Mouse (Mus musculus): ENCODE results near the gene Zfp800. TPM values are rescaled to one million over a fixed set of nuclear protein-coding genes. Genes with fewer than 3 reads are reported as not detected.

Gene Zfp800
- polyA plus RNA-seq, 1 experiment from 2014 or later, result 17.7 TPM

DNA sequence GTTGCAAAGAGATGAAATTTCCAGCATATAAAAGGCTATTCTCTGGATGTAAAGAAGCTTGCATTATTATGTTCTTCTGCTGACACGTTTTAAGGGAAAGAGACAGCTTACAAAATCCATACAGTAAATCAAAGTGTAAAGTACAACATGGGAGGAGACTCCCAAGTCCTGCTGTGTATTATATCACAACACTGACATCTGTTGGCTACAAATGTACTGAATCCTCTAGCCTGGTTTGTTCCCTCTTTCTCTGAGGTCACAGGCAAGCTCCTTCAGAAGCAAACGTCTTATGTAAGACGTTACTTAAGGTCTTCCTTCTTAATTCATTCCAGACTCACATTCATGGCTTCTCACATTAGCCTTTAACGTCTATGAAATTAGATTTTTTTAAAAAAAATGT, 15.8 kb downstream of the Zfp800 start:
- WGBS (ENCODE audit: insufficient replicate concordance), result 63% methylated on average over 4 of the region's 4 CpGs
- Histone ChIP-seq H3K9me3 (replicated peaks; ENCODE audit: control insufficient read depth, low read length) (no peaks in the 10 kb centered on the region), H3K36me3 (ENCODE audit: control insufficient read depth, insufficient read depth, low read length) (no peaks in the 10 kb centered on the region), H3K4me1 (ENCODE audit: control insufficient read depth, insufficient read depth, low read length) (no peaks in the 10 kb centered on the region), H3K27ac (ENCODE audit: low read depth, low read length) (no peak overlapping the region), H3K4me3 (ENCODE audit: low read depth, low read length) (no peak overlapping the region), H3K27me3 (ENCODE audit: control insufficient read depth, insufficient read depth, low read length) (no peaks in the 10 kb centered on the region), H3K4me2 (no peak overlapping the region), H3K9ac (ENCODE audit: low read depth, low read length) (no peak overlapping the region)
- ATAC-seq (replicated peaks; ENCODE audit: insufficient number of reproducible peaks, low FRiP score, low TSS enrichment), result no peak

DNA sequence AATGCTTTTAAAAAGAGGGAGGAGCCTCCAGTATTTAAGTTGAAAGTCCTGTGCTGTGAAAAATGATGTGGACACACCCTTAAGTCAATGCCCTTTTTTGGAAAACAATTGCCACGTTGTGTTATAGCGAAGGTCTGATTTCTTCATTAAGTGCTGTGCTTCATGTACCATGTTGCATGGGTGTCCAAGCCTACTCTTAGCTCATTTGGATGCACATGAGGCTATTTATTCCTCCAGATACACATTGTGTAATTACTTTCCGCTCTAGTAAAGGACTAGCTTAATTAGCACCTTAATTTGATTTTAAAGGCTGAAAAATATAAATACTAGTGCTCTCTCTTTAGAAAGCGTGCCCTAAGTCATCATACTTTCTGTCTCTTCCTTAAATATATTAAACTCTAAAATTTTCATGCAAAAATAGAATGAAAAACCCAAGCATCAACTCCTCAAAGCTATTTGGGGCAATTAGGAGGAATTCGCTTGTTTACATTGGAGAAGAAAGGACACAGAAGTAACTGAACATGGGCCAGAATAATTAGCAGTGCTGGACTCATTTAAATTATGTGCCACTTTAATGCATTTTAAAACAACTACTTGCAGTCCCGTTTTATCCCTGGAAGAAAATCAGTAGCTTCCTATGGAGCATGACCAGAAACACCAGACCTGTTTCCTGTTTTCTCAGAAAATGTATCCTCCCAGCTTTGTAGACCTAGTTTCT, 27.7 kb downstream of the Zfp800 start:
- no peak overlapping the region for H3K4me2 ChIP-seq
- H3K9ac ChIP-seq (ENCODE audit: low read depth, low read length), result no peak overlapping the region
- no peak for ATAC-seq (replicated peaks; ENCODE audit: insufficient number of reproducible peaks, low FRiP score, low TSS enrichment)
- H3K4me1 ChIP-seq (ENCODE audit: control insufficient read depth, insufficient read depth, low read length), result no peaks in the 10 kb centered on the region
- no peak overlapping the region for H3K4me3 ChIP-seq (ENCODE audit: low read depth, low read length)
- H3K36me3 ChIP-seq (ENCODE audit: control insufficient read depth, insufficient read depth, low read length), result no peaks in the 10 kb centered on the region
- no peaks in the 10 kb centered on the region for H3K27me3 ChIP-seq (ENCODE audit: control insufficient read depth, insufficient read depth, low read length)
- 78% methylated on average over 6 of the region's 6 CpGs for WGBS (ENCODE audit: insufficient replicate concordance)
- H3K27ac ChIP-seq (ENCODE audit: low read depth, low read length), result no peak overlapping the region
- no peaks in the 10 kb centered on the region for H3K9me3 ChIP-seq (replicated peaks; ENCODE audit: control insufficient read depth, low read length)

DNA sequence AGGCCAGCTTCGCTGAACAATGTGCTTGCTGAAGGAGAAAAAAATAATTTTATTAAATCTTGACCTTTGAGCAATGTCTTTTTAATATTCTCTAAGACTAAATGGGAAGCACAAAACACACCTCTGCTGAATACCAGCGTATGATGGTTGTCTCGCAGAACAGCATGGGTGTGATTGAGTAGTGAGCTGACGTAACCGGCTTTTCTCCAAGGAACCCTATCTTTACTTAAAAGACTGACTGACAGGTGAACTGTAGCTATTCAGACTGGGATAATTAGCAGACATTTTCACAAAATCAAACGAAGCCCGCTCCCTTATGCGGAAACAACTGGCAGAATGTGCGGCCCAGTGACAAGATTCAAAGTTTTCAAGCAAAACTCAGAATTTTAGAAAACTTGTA, 30.2 kb downstream of the Zfp800 start:
- no peaks in the 10 kb centered on the region for H3K4me1 ChIP-seq (ENCODE audit: control insufficient read depth, insufficient read depth, low read length)
- ATAC-seq (replicated peaks; ENCODE audit: insufficient number of reproducible peaks, low FRiP score, low TSS enrichment), result no peak
- 87% methylated on average over 9 of the region's 9 CpGs for WGBS (ENCODE audit: insufficient replicate concordance)

DNA sequence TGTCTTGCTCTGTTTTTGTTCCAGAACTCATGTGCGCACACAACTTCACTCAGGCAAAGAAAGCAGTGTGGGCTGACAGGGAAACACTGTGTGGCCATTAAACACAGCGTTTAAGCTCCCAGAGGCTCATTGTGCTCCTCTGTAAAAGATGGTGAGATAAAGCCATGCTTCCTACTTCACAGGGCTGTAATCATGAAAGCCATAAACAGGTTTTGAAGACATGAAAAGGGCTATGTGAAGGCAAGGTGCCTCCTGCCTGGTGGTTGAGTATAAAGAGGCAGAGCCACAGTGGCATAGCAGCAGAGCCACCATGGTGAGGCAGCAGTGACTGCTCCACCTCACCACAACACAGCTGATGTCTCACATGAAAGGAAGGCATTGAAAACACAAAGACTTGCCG, 46.7 kb downstream of the Zfp800 start:
- Histone ChIP-seq H3K9me3 (replicated peaks; ENCODE audit: control insufficient read depth, low read length) (no peaks in the 10 kb centered on the region), H3K4me1 (ENCODE audit: control insufficient read depth, insufficient read depth, low read length) (no peaks in the 10 kb centered on the region), H3K36me3 (ENCODE audit: control insufficient read depth, insufficient read depth, low read length) (no peaks in the 10 kb centered on the region), H3K27ac (ENCODE audit: low read depth, low read length) (no peak overlapping the region), H3K27me3 (ENCODE audit: control insufficient read depth, insufficient read depth, low read length) (no peaks in the 10 kb centered on the region), H3K4me2 (no peak overlapping the region), H3K4me3 (ENCODE audit: low read depth, low read length) (no peak overlapping the region), H3K9ac (ENCODE audit: low read depth, low read length) (no peak overlapping the region)
- ATAC-seq (replicated peaks; ENCODE audit: insufficient number of reproducible peaks, low FRiP score, low TSS enrichment), result no peak
- WGBS (ENCODE audit: insufficient replicate concordance), result 85% methylated on average over 3 of the region's 3 CpGs

More for the DNA sequence above, 30.2 kb downstream of the Zfp800 start:
- H3K27ac ChIP-seq (ENCODE audit: low read depth, low read length), result no peak overlapping the region
- no peaks in the 10 kb centered on the region for H3K27me3 ChIP-seq (ENCODE audit: control insufficient read depth, insufficient read depth, low read length)
- no peak overlapping the region for H3K9ac ChIP-seq (ENCODE audit: low read depth, low read length)
- H3K4me2 ChIP-seq, result no peak overlapping the region
- H3K9me3 ChIP-seq (replicated peaks; ENCODE audit: control insufficient read depth, low read length), result no peaks in the 10 kb centered on the region
- no peak overlapping the region for H3K4me3 ChIP-seq (ENCODE audit: low read depth, low read length)
- H3K36me3 ChIP-seq (ENCODE audit: control insufficient read depth, insufficient read depth, low read length), result no peaks in the 10 kb centered on the region

DNA sequence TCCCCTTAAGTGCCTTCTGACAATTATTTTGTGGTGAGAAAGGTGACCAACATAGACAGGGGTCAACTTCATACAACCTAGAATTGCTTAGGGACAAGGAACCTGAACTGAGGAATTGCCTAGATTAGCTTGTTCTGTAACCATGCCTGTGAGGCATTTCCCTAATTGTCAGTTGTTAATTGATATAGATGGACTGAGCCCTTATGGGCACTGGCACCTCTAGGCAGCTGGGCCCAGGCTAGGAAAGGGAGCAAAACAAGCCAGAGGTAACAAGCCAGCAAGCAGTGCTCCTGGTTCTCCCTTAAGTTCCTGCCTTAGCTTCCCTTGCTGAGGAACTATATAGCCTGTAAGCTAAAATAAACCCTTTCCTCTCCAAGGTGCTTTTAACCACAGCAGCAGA, 52.1 kb downstream of the Zfp800 start:
- Histone ChIP-seq H3K9me3 (replicated peaks; ENCODE audit: control insufficient read depth, low read length) (no peaks in the 10 kb centered on the region), H3K4me3 (ENCODE audit: low read depth, low read length) (no peak overlapping the region), H3K27me3 (ENCODE audit: control insufficient read depth, insufficient read depth, low read length) (no peaks in the 10 kb centered on the region), H3K9ac (ENCODE audit: low read depth, low read length) (no peak overlapping the region), H3K4me1 (ENCODE audit: control insufficient read depth, insufficient read depth, low read length) (no peaks in the 10 kb centered on the region), H3K27ac (ENCODE audit: low read depth, low read length) (no peak overlapping the region), H3K4me2 (no peak overlapping the region), H3K36me3 (ENCODE audit: control insufficient read depth, insufficient read depth, low read length) (no peaks in the 10 kb centered on the region)
- ATAC-seq (replicated peaks; ENCODE audit: insufficient number of reproducible peaks, low FRiP score, low TSS enrichment), result no peak

DNA sequence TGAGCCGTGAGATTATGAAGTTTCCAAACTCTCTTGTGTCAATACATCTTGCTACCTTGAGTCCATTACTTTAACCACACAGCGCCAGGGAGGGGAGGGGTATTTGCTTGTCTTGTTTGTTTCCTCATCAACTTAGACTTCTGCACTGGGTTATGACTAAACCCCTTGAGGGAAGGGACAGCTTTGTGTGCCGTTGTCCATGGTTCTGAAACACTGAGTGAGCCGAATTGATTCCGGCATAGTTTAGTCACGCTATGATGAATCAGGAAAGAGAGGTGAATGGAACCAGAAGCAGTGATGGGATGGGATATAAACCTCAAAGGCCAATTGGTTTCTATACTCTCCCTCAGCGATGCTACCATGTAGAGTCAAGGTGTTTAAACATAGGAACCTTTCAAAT, 52.6 kb downstream of the Zfp800 start:
- H3K36me3 ChIP-seq (ENCODE audit: control insufficient read depth, insufficient read depth, low read length), result no peaks in the 10 kb centered on the region
- no peaks in the 10 kb centered on the region for H3K27me3 ChIP-seq (ENCODE audit: control insufficient read depth, insufficient read depth, low read length)
- 49% methylated on average over 7 of the region's 7 CpGs for WGBS (ENCODE audit: insufficient replicate concordance)
- no peak overlapping the region for H3K27ac ChIP-seq (ENCODE audit: low read depth, low read length)
- no peak overlapping the region for H3K9ac ChIP-seq (ENCODE audit: low read depth, low read length)
- no peaks in the 10 kb centered on the region for H3K4me1 ChIP-seq (ENCODE audit: control insufficient read depth, insufficient read depth, low read length)
- H3K4me2 ChIP-seq, result no peak overlapping the region
- H3K9me3 ChIP-seq (replicated peaks; ENCODE audit: control insufficient read depth, low read length), result no peaks in the 10 kb centered on the region
- no peak for ATAC-seq (replicated peaks; ENCODE audit: insufficient number of reproducible peaks, low FRiP score, low TSS enrichment)
- H3K4me3 ChIP-seq (ENCODE audit: low read depth, low read length), result no peak overlapping the region

DNA sequence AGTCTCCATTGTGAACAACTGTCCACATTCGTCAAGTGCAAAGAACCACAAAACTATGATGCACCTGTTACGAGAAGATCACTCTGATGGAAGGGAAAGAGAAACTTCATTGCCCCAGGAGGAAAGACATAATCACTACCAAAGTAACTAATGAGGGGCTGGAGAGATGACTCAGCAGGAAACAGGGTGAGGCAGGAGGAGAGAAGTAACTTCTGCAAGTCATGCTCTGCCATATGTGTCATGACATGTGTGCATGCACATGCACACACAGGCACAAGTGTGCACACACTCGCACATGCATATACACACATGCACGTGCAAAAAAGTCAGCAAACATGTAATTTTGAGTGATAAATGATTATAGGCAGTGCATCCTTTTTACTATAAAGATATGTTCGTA, 54.9 kb downstream of the Zfp800 start:
- no peaks in the 10 kb centered on the region for H3K4me1 ChIP-seq (ENCODE audit: control insufficient read depth, insufficient read depth, low read length)
- H3K27ac ChIP-seq (ENCODE audit: low read depth, low read length), result no peak overlapping the region
- no peak overlapping the region for H3K4me3 ChIP-seq (ENCODE audit: low read depth, low read length)
- H3K9ac ChIP-seq (ENCODE audit: low read depth, low read length), result no peak overlapping the region
- H3K36me3 ChIP-seq (ENCODE audit: control insufficient read depth, insufficient read depth, low read length), result no peaks in the 10 kb centered on the region
- no peaks in the 10 kb centered on the region for H3K27me3 ChIP-seq (ENCODE audit: control insufficient read depth, insufficient read depth, low read length)
- H3K4me2 ChIP-seq, result no peak overlapping the region
- no peak for ATAC-seq (replicated peaks; ENCODE audit: insufficient number of reproducible peaks, low FRiP score, low TSS enrichment)
- WGBS (ENCODE audit: insufficient replicate concordance), result 73% methylated on average over 5 of the region's 5 CpGs
- H3K9me3 ChIP-seq (replicated peaks; ENCODE audit: control insufficient read depth, low read length), result no peaks in the 10 kb centered on the region

DNA sequence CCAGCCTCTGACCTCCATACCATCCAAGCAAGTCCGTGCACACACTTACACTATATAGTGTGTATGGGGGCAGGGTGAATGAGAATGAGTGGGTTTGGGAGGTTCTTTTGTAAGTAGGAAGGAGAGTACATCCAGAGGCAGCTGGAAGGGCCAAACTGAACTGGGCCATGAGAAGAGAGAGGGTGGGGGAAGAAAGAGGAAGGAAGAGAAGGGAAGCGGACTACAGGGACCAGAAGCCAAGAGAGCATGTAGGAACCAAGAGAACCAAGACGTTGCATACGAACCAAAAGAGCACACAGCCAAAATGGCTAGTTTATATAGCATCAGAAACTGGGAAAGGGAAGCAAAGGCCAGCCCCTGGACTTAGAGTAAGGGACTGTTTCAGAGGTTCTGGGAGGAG, 56.6 kb downstream of the Zfp800 start:
- H3K27me3 ChIP-seq (ENCODE audit: control insufficient read depth, insufficient read depth, low read length), result no peaks in the 10 kb centered on the region
- H3K9me3 ChIP-seq (replicated peaks; ENCODE audit: control insufficient read depth, low read length), result no peaks in the 10 kb centered on the region
- no peak overlapping the region for H3K4me3 ChIP-seq (ENCODE audit: low read depth, low read length)
- no peaks in the 10 kb centered on the region for H3K4me1 ChIP-seq (ENCODE audit: control insufficient read depth, insufficient read depth, low read length)
- ATAC-seq (replicated peaks; ENCODE audit: insufficient number of reproducible peaks, low FRiP score, low TSS enrichment), result no peak
- no peak overlapping the region for H3K9ac ChIP-seq (ENCODE audit: low read depth, low read length)
- H3K27ac ChIP-seq (ENCODE audit: low read depth, low read length), result no peak overlapping the region
- no peaks in the 10 kb centered on the region for H3K36me3 ChIP-seq (ENCODE audit: control insufficient read depth, insufficient read depth, low read length)
- 88% methylated on average over 4 of the region's 4 CpGs for WGBS (ENCODE audit: insufficient replicate concordance)
- no peak overlapping the region for H3K4me2 ChIP-seq

DNA sequence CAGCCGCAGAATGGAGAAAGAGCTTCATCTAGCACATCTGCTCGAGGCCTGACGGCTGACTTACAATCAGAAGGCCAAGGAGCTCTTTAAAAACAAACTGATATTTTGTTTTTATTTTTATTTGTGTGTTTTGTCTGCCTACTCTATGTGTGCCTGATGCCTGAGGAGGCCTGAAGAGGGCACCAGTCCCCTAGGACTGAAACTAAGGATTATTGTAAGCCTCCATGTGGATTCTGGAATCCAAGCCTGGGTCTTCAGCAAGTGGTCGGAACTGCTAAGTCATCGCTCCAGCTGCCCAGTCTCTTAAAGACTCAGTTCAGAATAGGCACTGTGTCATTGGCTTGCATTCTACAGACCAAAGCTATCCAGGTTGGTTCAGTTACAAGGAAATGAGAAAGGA, 58.4 kb downstream of the Zfp800 start:
- Histone ChIP-seq H3K36me3 (ENCODE audit: control insufficient read depth, insufficient read depth, low read length) (no peaks in the 10 kb centered on the region), H3K27me3 (ENCODE audit: control insufficient read depth, insufficient read depth, low read length) (no peaks in the 10 kb centered on the region), H3K9ac (ENCODE audit: low read depth, low read length) (no peak overlapping the region), H3K4me3 (ENCODE audit: low read depth, low read length) (no peak overlapping the region), H3K4me1 (ENCODE audit: control insufficient read depth, insufficient read depth, low read length) (no peaks in the 10 kb centered on the region), H3K4me2 (no peak overlapping the region), H3K27ac (ENCODE audit: low read depth, low read length) (no peak overlapping the region), H3K9me3 (replicated peaks; ENCODE audit: control insufficient read depth, low read length) (no peaks in the 10 kb centered on the region)
- ATAC-seq (replicated peaks; ENCODE audit: insufficient number of reproducible peaks, low FRiP score, low TSS enrichment), result no peak
- 78% methylated on average over 5 of the region's 5 CpGs for WGBS (ENCODE audit: insufficient replicate concordance)
